Mouse (Mus musculus) frontal cortex, adult 2 months (tissue): ENCODE data around the gene Polk. TPM values are rescaled to one million over a fixed set of nuclear protein-coding genes. Genes with fewer than 3 reads are reported as not detected.

ENCODE experiments used
- DNase-seq, 2 experiments: peaks; one replicate each; pipeline ENCODE4 v3.0.0; 2022; ENCODE audit warnings: low spot score in 1 of 2; ENCODE audit errors: extremely low spot score in 1 of 2
- polyA plus RNA-seq: library from polyadenylated mRNA; depleted of rRNA; stranded (reverse); fragments of >200 nt; gene quantifications from 2 replicates; pipeline ENCODE4 v1.2.3, GENCODE M21; 2012

Gene Polk
- polyA plus RNA-seq, 1 experiment, result 8.5 TPM

- DNase-seq, result no peak
Measured at GRCm38 (mm10) chr13:96470957-96471356, 71.4 kb downstream of the Polk start, which contains the start of gene Ankdd1b. TSS of gene Ankdd1b (minus strand) at chr13:96471198.

DNA sequence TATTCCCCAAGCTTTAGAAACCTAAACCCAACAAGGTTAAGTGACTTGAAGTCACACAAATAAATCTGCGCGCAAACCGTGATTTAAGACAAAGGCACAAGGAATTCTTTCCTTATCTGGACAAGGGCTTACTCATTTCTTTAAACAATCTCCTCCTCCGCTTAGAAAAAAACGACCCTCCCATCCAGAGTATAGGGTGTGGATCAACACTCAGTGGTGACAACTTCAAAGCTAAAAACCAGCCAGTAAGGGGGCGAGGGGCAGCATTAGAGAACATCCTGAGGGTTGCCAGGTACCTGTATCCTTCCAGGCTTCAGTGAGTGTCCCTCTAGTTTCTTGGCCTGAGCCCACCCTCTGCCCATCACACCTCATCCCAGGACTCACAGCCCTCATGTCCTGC, 71.8 kb downstream of the Polk start:
- no peak for DNase-seq

- DNase-seq, result no peak
Measured at GRCm38 (mm10) chr13:96468678-96469077, 73.7 kb downstream of the Polk start.

DNA sequence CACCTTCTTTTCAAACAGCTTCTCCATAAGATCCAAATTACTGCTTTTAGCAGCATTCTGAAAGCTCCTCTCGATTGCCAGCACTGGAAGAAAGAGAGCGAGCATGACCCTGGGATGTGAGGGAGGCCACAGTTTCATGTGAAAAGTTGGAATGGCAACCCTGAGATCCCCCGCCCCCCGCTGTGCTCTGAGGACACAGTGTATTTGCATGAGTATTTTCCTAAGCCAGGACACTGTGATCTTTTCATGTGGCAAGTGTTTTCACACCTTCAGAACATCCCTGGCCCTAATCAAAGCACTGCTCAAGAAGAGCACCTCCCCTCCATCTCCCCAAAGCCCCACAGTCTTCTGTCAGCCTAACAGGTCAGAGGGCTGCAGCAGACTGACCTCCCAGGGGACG, 77.1 kb downstream of the Polk start:
- DNase-seq, result no peak

DNA sequence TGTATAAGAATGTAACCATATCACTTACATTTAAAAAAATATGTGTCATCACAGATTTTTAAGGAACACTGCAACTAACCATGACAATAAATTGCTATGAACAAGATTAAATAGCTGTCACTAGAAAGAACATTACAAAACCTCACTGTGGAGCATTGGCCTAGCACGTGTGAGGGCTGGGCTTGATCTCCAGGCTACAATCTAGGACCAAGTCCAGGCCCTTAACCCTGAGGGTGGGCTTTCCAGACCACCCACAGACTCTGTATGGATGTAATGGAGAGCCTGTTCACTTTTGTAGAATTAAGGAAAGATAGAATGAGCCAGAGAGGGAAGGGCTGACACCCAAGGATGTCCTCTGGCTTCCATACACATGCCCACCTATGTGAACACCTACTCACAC, 79.7 kb downstream of the Polk start:
- DNase-seq, result no peak

DNA sequence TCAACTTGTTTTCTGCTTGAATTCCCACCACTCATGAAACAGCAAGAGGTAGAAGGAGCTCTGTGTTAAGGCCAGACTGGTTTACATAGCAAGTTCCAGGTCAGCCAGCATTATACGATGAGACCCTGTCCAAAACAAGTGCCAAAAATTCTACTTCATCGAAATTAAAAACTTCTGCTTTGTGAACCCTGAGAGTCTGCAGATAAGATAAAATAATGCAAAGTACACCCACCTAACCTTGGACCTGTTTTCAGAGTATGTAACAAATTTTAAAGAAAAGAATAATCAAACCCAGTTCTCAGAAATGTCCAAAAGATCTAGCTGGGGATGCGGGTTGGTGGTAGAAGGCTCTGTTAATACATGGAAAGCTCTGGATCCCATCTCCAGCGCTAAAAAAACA, 83.8 kb downstream of the Polk start:
- DNase-seq, result no peak

DNA sequence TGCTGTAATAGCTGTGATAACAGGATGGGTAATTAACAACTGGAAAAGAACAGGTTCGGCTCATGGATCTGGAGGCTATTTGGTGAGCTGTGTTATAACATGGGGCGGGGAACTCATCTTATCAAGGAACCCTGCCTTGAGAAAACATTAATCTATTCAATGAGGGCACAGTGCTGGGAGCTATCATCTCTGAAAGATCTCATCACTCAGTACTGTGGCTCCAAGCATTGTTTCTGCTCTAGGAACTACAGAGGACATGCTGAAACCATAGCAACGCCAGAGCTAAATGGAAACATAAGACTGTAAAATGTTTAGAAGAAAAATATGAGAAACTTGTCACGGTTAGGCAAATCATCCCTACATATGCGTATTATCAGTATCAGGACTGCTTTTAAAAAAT, 84.4 kb downstream of the Polk start:
- DNase-seq, result peak in 1 of 2 experiments; percentile 5

DNA sequence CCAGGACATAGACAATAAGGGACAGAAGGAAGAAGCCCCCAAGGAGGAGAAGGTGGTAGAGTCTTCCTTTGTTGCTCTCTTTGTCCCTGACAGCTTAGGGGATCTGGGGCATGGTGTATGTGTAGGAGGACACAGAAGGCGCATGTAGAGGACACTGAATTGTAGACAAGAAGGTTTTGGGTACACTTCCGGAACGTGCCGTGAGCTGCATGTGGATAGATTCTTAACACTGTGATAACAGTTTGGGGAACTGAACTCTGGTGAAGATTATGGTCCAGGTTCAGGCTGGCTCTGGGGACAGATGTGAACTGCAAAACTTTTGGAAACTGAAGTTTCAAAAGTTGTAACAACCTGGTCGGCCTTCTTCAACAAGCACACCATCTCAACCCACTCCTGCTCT, 84.8 kb downstream of the Polk start:
- DNase-seq, result no peak

DNA sequence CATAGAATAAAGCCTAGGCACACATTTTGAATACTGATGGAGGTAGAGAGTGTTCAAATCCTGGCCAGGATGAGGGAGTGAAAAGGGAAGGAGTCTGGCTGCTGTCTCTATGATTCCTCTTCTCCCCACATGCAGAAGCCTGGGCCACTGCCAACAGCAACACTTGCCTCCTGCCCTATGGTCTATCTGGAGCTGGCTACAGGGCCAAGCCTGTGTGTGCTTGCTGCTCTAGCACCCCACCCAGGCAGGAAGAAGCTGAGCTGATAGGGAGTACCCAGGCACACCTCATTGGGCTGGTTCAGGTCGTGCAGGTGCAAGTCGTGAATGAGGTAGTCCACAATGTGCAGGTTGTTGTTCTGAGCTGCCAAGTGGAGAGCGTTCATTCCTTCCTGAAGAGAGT, 88.1 kb downstream of the Polk start:
- DNase-seq, result no peak

GRCm38 (mm10) chr13:96452621-96453020, 89.8 kb downstream of the Polk start:
- no peak for DNase-seq

GRCm38 (mm10) chr13:96451386-96452140, 90.8 kb downstream of the Polk start:
- DNase-seq, result no peak

GRCm38 (mm10) chr13:96450869-96451268, 91.5 kb downstream of the Polk start:
- DNase-seq, result no peak

DNA sequence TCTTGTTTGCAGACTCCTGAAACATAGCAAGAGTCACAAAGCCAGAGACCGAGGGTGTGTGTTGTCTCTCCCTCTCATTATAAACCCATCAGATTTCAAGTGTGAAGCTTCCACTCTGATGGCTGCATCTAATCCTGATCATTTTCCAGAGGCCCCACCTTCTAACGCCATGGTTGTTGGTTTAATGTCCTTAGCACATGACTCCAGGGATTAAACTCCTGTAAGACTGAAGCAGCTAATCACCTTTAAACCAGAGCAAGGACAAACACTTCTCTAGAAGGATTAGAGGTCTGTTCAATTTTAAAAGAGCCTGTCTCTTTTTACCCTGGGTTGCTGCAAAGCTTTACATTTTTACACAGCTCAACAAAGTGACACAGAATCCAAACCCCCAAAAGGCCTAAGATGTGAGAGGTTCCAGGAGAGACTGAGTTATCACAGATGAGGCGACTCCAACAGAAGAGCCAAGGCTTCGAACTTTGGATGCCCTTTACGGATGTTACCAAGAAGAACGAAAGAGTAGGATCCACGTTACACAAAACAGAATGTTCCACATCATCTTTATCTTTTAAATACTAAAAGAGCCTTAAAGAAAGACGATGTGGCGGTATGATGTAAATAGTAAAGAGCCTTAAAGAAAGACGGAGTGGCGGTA, 92.0 kb downstream of the Polk start:
- DNase-seq, result no peak

GRCm38 (mm10) chr13:96440436-96440835, 101.9 kb downstream of the Polk start:
- no peak for DNase-seq

- no peak for DNase-seq
Measured at GRCm38 (mm10) chr13:96436921-96437320, 105.5 kb downstream of the Polk start.

- no peak for DNase-seq
Measured at GRCm38 (mm10) chr13:96435793-96436192, 106.6 kb downstream of the Polk start.

GRCm38 (mm10) chr13:96434899-96435331, 107.5 kb downstream of the Polk start:
- no peak for DNase-seq

DNA sequence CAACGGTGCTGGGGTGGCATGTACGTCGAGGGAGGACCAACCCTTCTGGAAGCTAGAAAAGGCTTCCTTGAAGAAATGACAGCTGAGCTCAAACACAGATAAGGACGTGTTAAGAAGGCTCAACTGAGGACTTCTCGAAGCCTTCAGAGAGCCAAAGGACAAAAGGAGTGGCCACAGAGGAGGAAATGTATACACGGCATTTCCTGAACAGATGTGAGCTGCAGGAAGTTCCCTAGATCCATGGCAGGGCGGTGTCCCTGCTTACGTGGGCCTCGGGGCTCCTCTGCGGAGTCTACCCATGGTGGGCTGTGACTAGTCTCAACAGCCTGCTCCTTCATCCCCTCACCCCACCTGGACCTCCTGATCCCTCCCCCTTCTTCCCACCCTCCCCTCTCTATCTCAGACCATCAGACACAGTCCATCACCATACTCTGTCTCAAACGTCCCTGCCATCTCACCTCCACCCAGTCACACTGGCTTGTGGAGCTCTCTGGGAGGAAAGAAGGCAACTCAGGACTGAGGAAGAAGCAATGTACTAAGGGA, 108.7 kb downstream of the Polk start:
- DNase-seq, result no peak

DNA sequence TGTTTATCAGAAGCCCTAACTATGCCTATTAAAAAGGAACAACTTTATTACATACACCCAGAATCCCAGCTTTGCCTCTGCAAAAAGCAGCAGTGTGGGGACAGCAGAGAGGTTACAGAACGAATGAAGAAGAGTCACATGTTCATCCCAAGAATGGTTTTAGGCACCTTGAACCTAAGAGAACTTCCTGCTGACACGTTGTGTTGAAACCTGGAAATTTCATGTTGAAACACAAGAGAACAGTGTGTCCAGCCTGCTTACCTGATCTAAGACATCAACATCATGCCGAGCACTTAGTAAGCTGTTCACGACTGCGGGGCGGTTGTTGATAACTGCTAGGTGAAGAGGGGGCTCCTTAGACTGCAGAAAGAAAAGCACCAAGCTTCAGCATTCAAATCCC, 109.3 kb downstream of the Polk start:
- no peak for DNase-seq

DNA sequence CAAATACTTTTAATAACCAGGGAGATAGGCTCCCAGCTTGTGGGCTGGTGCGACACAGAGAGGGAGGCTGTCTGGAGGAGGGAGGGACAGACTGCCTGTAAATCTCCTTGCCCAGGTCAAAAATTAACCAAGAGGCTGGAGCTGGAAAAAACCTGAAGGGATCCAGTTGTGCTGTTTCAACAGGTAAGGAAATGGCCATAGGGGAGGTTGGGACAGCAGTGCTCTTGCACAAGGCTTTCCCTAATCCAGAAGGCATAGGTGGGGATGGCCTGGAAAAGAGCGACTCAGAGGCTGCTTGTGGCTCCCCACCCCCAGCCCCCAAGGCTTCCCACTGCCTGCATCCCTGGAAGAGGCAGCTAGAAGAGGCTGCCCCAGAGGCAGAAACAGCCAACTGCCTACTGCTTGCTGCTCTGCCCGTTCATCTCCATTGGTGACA, 110.0 kb downstream of the Polk start:
- no peak for DNase-seq

- peak; percentile 56 to 95 for DNase-seq
Measured at GRCm38 (mm10) chr13:96431595-96432156, 110.7 kb downstream of the Polk start.
